Mouse (Mus musculus): ENCODE measurements around the gene Tanc1. TPM values are rescaled to one million over a fixed set of nuclear protein-coding genes. Genes with fewer than 3 reads are reported as not detected.
A peak's percentile ranks its signal among the peaks of the same experiment; 100 is the strongest.
"Not testable (repeated sequence)": the region's sequence is repeated elsewhere in the genome, so short reads cannot be mapped to it uniquely, and the experiment has no call there.

The Tanc1 gene
- polyA plus RNA-seq (2012; rRNA removed), result 1.1 TPM in 2 replicates
- 1.3 and 1.5 TPM in 2 replicates for polyA plus RNA-seq (2014; fragmentation: Nextera tagmentation; extraction: Ambion mirVana)

- H3K27me3 ChIP-seq (ENCODE audit: control insufficient read depth, insufficient read depth, low read length), result peaks cover 41% of the 10 kb centered on the region
- WGBS (ENCODE audit: insufficient replicate concordance), result under 1% methylated on average over 79 of the region's 99 CpGs
Observed at GRCm38 (mm10) chr2:59611831-59612732, at the start of gene Tanc1. Tanc1 (plus strand) TSS chr2:59612042.

GRCm38 (mm10) chr2:59562215-59562614, 49.6 kb upstream of the Tanc1 start:
- TF ChIP-seq EP300 (IDR thresholded peaks at IDR 0.05; ENCODE audit: low read depth), result no peak
- TF ChIP-seq CTCF (IDR thresholded peaks at IDR 0.05; ENCODE audit: low read depth), result no peak
- no peak overlapping the region for H3K9ac ChIP-seq (replicated peaks)
- no peak for ATAC-seq (ENCODE audit: insufficient read depth)
- no peak overlapping the region for H3K4me3 ChIP-seq (ENCODE audit: insufficient read depth in 1 of 2, low read depth in 2 of 2, low read length in 2 of 2)
- no peak overlapping the region for H3K4me2 ChIP-seq (ENCODE audit: low read depth)
- WGBS (ENCODE audit: insufficient replicate concordance), result 76% methylated on average over 4 of the region's 4 CpGs
- H3K27ac ChIP-seq, result no peak overlapping the region
- H3K9me3 ChIP-seq (ENCODE audit: control insufficient read depth, low read length), result no peaks in the 10 kb centered on the region
- H3K27me3 ChIP-seq (ENCODE audit: control insufficient read depth, insufficient read depth, low read length), result no peaks in the 10 kb centered on the region
- no peaks in the 10 kb centered on the region for H3K36me3 ChIP-seq (replicated peaks; ENCODE audit: control insufficient read depth, insufficient read depth, low read depth)
- DNase-seq (ENCODE audit: low read depth in 3 of 3, low spot score in 3 of 3), result no peak
- no peaks in the 10 kb centered on the region for H3K4me1 ChIP-seq (replicated peaks; ENCODE audit: control insufficient read depth in 2 of 2, insufficient read depth in 2 of 2, low read length in 1 of 2)

More at GRCm38 (mm10) chr2:59611831-59612732, at the start of gene Tanc1:
- H3K4me2 ChIP-seq (ENCODE audit: low read depth), result peak within 1 kb of the TSS; percentile 75
- no peaks in the 10 kb centered on the region for H3K9me3 ChIP-seq (ENCODE audit: control insufficient read depth, low read length)
- no peak within 1 kb of the TSS for H3K27ac ChIP-seq
- H3K9ac ChIP-seq (replicated peaks), result peak within 1 kb of the TSS; percentile 50
- H3K4me3 ChIP-seq (ENCODE audit: insufficient read depth in 1 of 2, low read depth in 2 of 2, low read length in 2 of 2), result peak within 1 kb of the TSS; percentile 67 to 75
- no peak for TF ChIP-seq EP300 (IDR thresholded peaks at IDR 0.05; ENCODE audit: low read depth)
- no peak for TF ChIP-seq CTCF (IDR thresholded peaks at IDR 0.05; ENCODE audit: low read depth)
- DNase-seq (ENCODE audit: low read depth in 3 of 3, low spot score in 3 of 3) (peak; percentile 11 to 42 (median 31)), ATAC-seq (ENCODE audit: insufficient read depth) (peak; percentile 86)
- H3K4me1 ChIP-seq (replicated peaks; ENCODE audit: control insufficient read depth in 2 of 2, insufficient read depth in 2 of 2, low read length in 1 of 2), result peaks cover 0 to 13% of the 10 kb centered on the region in 2 experiments; a peak in 2 of 4 replicates
- no peaks in the 10 kb centered on the region for H3K36me3 ChIP-seq (replicated peaks; ENCODE audit: control insufficient read depth, insufficient read depth, low read depth)

GRCm38 (mm10) chr2:59562696-59563095, 49.1 kb upstream of the Tanc1 start:
- no peak overlapping the region for H3K27ac ChIP-seq
- DNase-seq (ENCODE audit: low read depth in 3 of 3, low spot score in 3 of 3) (no peak), ATAC-seq (ENCODE audit: insufficient read depth) (no peak)
- no peak overlapping the region for H3K9ac ChIP-seq (replicated peaks)
- H3K27me3 ChIP-seq (ENCODE audit: control insufficient read depth, insufficient read depth, low read length), result no peaks in the 10 kb centered on the region
- H3K4me3 ChIP-seq (ENCODE audit: insufficient read depth in 1 of 2, low read depth in 2 of 2, low read length in 2 of 2), result no peak overlapping the region
- H3K4me1 ChIP-seq (replicated peaks; ENCODE audit: control insufficient read depth in 2 of 2, insufficient read depth in 2 of 2, low read length in 1 of 2), result no peaks in the 10 kb centered on the region
- TF ChIP-seq EP300 (IDR thresholded peaks at IDR 0.05; ENCODE audit: low read depth) (no peak), CTCF (IDR thresholded peaks at IDR 0.05; ENCODE audit: low read depth) (no peak)
- WGBS (ENCODE audit: insufficient replicate concordance), result 52% methylated on average over 5 of the region's 5 CpGs
- H3K4me2 ChIP-seq (ENCODE audit: low read depth), result no peak overlapping the region
- H3K36me3 ChIP-seq (replicated peaks; ENCODE audit: control insufficient read depth, insufficient read depth, low read depth), result no peaks in the 10 kb centered on the region
- H3K9me3 ChIP-seq (ENCODE audit: control insufficient read depth, low read length), result no peaks in the 10 kb centered on the region

GRCm38 (mm10) chr2:59564029-59564611, 47.7 kb upstream of the Tanc1 start:
- H3K9ac ChIP-seq (replicated peaks); DNase-seq (ENCODE audit: low read depth in 3 of 3, low spot score in 3 of 3); H3K4me1 ChIP-seq (replicated peaks; ENCODE audit: control insufficient read depth in 2 of 2, insufficient read depth in 2 of 2, low read length in 1 of 2); H3K36me3 ChIP-seq (replicated peaks; ENCODE audit: control insufficient read depth, insufficient read depth, low read depth); H3K4me2 ChIP-seq (ENCODE audit: low read depth); H3K27me3 ChIP-seq (ENCODE audit: control insufficient read depth, insufficient read depth, low read length); H3K9me3 ChIP-seq (ENCODE audit: control insufficient read depth, low read length); ATAC-seq (ENCODE audit: insufficient read depth); H3K4me3 ChIP-seq (ENCODE audit: insufficient read depth in 1 of 2, low read depth in 2 of 2, low read length in 2 of 2); H3K27ac ChIP-seq: not testable (repeated sequence)
- 75% methylated on average over 3 of the region's 10 CpGs for WGBS (ENCODE audit: insufficient replicate concordance)

GRCm38 (mm10) chr2:59564947-59565346, 46.9 kb upstream of the Tanc1 start:
- TF ChIP-seq EP300 (IDR thresholded peaks at IDR 0.05; ENCODE audit: low read depth), result no peak
- TF ChIP-seq CTCF (IDR thresholded peaks at IDR 0.05; ENCODE audit: low read depth), result no peak
- 57% methylated on average over 4 of the region's 4 CpGs for WGBS (ENCODE audit: insufficient replicate concordance)
- Histone ChIP-seq H3K36me3 (replicated peaks; ENCODE audit: control insufficient read depth, insufficient read depth, low read depth) (no peaks in the 10 kb centered on the region), H3K4me3 (ENCODE audit: insufficient read depth in 1 of 2, low read depth in 2 of 2, low read length in 2 of 2) (no peak overlapping the region), H3K4me1 (replicated peaks; ENCODE audit: control insufficient read depth in 2 of 2, insufficient read depth in 2 of 2, low read length in 1 of 2) (no peaks in the 10 kb centered on the region), H3K4me2 (ENCODE audit: low read depth) (no peak overlapping the region), H3K27me3 (ENCODE audit: control insufficient read depth, insufficient read depth, low read length) (no peaks in the 10 kb centered on the region), H3K9ac (replicated peaks) (no peak overlapping the region), H3K27ac (no peak overlapping the region), H3K9me3 (ENCODE audit: control insufficient read depth, low read length) (no peaks in the 10 kb centered on the region)
- no peak for ATAC-seq (ENCODE audit: insufficient read depth)
- no peak for DNase-seq (ENCODE audit: low read depth in 3 of 3, low spot score in 3 of 3)
